Mouse (Mus musculus) CH12.LX (cell line): ENCODE data around the gene Nup205. TPM values are rescaled to one million over a fixed set of nuclear protein-coding genes. Genes with fewer than 3 reads are reported as not detected.

ENCODE experiments used
- DNase-seq: peaks from one replicate; pipeline ENCODE4 v3.0.0-alpha.2; 2013; ENCODE audit errors: extremely low read depth
- H3K27ac ChIP-seq: 2 replicates; pipeline ENCODE4 v1.5.1; 2012; ENCODE audit warnings: low read depth, mild to moderate bottlenecking, control low read depth, moderate library complexity; ENCODE audit not compliant: insufficient read depth
- H3K27me3 ChIP-seq: replicated peaks from 2 replicates; pipeline ENCODE3; 2012; ENCODE audit warnings: inconsistent platforms
- H3K36me3 ChIP-seq, 2 experiments: replicated peaks in 1 of 2; 2 replicates each; pipeline versions ENCODE3 to v1.6.1; 2012; ENCODE audit warnings: inconsistent platforms in 1 of 2, low read length in 1 of 2, mild to moderate bottlenecking in 1 of 2, mixed read lengths in 1 of 2, moderate library complexity in 1 of 2; ENCODE audit not compliant: control insufficient read depth in 1 of 2, insufficient read depth in 1 of 2
- H3K4me1 ChIP-seq, 2 experiments: 2 replicates each; pipeline ENCODE4 v1.6.1; 2012; ENCODE audit warnings: inconsistent platforms in 1 of 2, moderate library complexity in 1 of 2; ENCODE audit not compliant: insufficient read depth in 2 of 2, control insufficient read depth in 1 of 2
- H3K4me2 ChIP-seq: 2 replicates; pipeline ENCODE4 v1.6.1; 2012; ENCODE audit warnings: low read depth, mild to moderate bottlenecking, control low read depth; ENCODE audit not compliant: poor library complexity, insufficient read depth, severe bottlenecking
- H3K4me3 ChIP-seq, 3 experiments: fragments of 150-350 bp in 1 of 3; sonication (generic) in 1 of 3; replicated peaks in 1 of 3; 2 replicates each; pipeline versions ENCODE3 to v1.5.1; 2011 to 2012; ENCODE audit warnings: low read depth in 2 of 3, low read length in 2 of 3, mild to moderate bottlenecking in 2 of 3, moderate library complexity in 2 of 3, control low read depth in 1 of 3, improper control_type of control experiment in 1 of 3, inconsistent platforms in 1 of 3, mixed read lengths in 1 of 3; ENCODE audit not compliant: poor library complexity in 1 of 3
- H3K79me2 ChIP-seq: replicated peaks from 2 replicates; pipeline ENCODE4 v1.6.1; 2012; ENCODE audit warnings: mild to moderate bottlenecking, moderate library complexity; ENCODE audit not compliant: control insufficient read depth, poor library complexity, insufficient read depth, severe bottlenecking; ENCODE audit errors: extremely low read depth
- H3K9ac ChIP-seq: 2 replicates; pipeline ENCODE4 v1.6.1; 2012; ENCODE audit warnings: low read depth, mild to moderate bottlenecking, control low read depth, moderate library complexity; ENCODE audit not compliant: insufficient read depth
- H3K9me3 ChIP-seq: replicated peaks from 2 replicates; pipeline ENCODE3; 2012; ENCODE audit warnings: low read length, inconsistent platforms, mixed read lengths
- CHD1 ChIP-seq: IDR thresholded peaks from 2 replicates; pipeline ENCODE4 v1.6.1; 2012; ENCODE audit warnings: low read depth, low read length, improper control_type of control experiment, inconsistent platforms
- EP300 ChIP-seq: IDR thresholded peaks from 2 replicates; pipeline ENCODE4 v1.6.1; 2011; ENCODE audit warnings: low read length, improper control_type of control experiment
- IRF4 ChIP-seq: IDR thresholded peaks from 2 replicates; pipeline ENCODE4 v1.6.1; 2014; ENCODE audit warnings: low read depth, mild to moderate bottlenecking, inconsistent platforms, low read length, improper control_type of control experiment
- JUN ChIP-seq: IDR thresholded peaks from 2 replicates; pipeline ENCODE4 v1.6.1; 2011; ENCODE audit warnings: low read depth, mild to moderate bottlenecking, low read length, improper control_type of control experiment, moderate library complexity; ENCODE audit not compliant: insufficient read depth
- JUND ChIP-seq: conservative IDR thresholded peaks from 2 replicates; pipeline ENCODE4 v1.6.1; 2011; ENCODE audit warnings: low read depth, low read length, improper control_type of control experiment
- MAFK ChIP-seq: IDR thresholded peaks from 2 replicates; pipeline ENCODE4 v1.6.1; 2011; ENCODE audit warnings: low read length, improper control_type of control experiment; ENCODE audit not compliant: insufficient replicate concordance
- MAX ChIP-seq: IDR thresholded peaks from 2 replicates; pipeline ENCODE4 v1.6.1; 2011; ENCODE audit warnings: low read length, improper control_type of control experiment
- MAZ ChIP-seq: IDR thresholded peaks from 2 replicates; pipeline ENCODE4 v1.6.1; 2012; ENCODE audit warnings: low read depth, mild to moderate bottlenecking, inconsistent platforms, low read length, improper control_type of control experiment, moderate library complexity
- MXI1 ChIP-seq: IDR thresholded peaks from 2 replicates; pipeline ENCODE4 v1.6.1; 2011; ENCODE audit warnings: mild to moderate bottlenecking, low read depth, low read length, improper control_type of control experiment
- POLR2A ChIP-seq: IDR thresholded peaks from 2 replicates; pipeline ENCODE4 v1.6.1; 2011; ENCODE audit warnings: low read depth, mild to moderate bottlenecking, improper control_type of control experiment, low read length
- POLR2AphosphoS2 ChIP-seq: IDR thresholded peaks from 2 replicates; pipeline ENCODE4 v1.6.1; 2011; ENCODE audit warnings: low read depth, low read length, improper control_type of control experiment
- RAD21 ChIP-seq: IDR thresholded peaks from 2 replicates; pipeline ENCODE4 v1.6.1; 2011; ENCODE audit warnings: low read depth, mild to moderate bottlenecking, low read length, improper control_type of control experiment, moderate library complexity
- RCOR1 ChIP-seq: conservative IDR thresholded peaks from 2 replicates; pipeline ENCODE4 v1.6.1; 2012; ENCODE audit warnings: low read depth, mild to moderate bottlenecking, inconsistent platforms, low read length, improper control_type of control experiment
- TBP ChIP-seq: conservative IDR thresholded peaks from 2 replicates; pipeline ENCODE4 v1.6.1; 2011; ENCODE audit warnings: low read depth, low read length, improper control_type of control experiment
- USF2 ChIP-seq: conservative IDR thresholded peaks from 2 replicates; pipeline ENCODE4 v1.6.1; 2011; ENCODE audit warnings: low read depth, low read length, improper control_type of control experiment
- ZKSCAN1 ChIP-seq: IDR thresholded peaks from 2 replicates; pipeline ENCODE4 v1.6.1; 2012; ENCODE audit warnings: low read depth, inconsistent platforms, low read length, improper control_type of control experiment, borderline replicate concordance
- dilution Hi-C: fragments of 300-500 bp; cut with MboI; formaldehyde crosslinking; loops from 2 replicates; pipeline ENCODE4 v1.14.3; 2020; ENCODE audit warnings: low sequenced_read_pairs; ENCODE audit not compliant: extremely low pct_unique_long_range_greater_than_20kb, extremely low pct_ligation_motif_present
- in situ Hi-C: fragments of 300-500 bp; cut with MboI; formaldehyde crosslinking; loops from 3 replicates; pipeline ENCODE4 v1.14.3; 2019; ENCODE audit warnings: low sequenced_read_pairs, low pct_ligation_motif_present, low pct_unique_long_range_greater_than_20kb, mixed read lengths
- polyA plus RNA-seq: library from polyadenylated mRNA; unstranded; fragments of >175 nt; gene quantifications from 2 replicates; pipeline ENCODE4 v1.2.1, GENCODE M21; 2012; ENCODE audit warnings: low read depth; ENCODE audit not compliant: insufficient read length
- total RNA-seq, 2 experiments: library from RNA; depleted of rRNA; stranded (reverse); fragments of 300-350 nt in 1 of 2; fragments of >200 nt in 1 of 2; gene quantifications; 2 replicates each; pipeline ENCODE4 v1.2.3; 2012 to 2014

Gene Nup205
- total and polyA plus RNA-seq, 3 experiments, result 82.0 to 121 (median 108) TPM

GRCm38 (mm10) chr6:35256691-35257090 lies 79.5 kb downstream of the Nup205 start:
- in situ Hi-C loops, result no loop called here
- DNase-seq, result no peak
- peaks cover 16 to 69% of the 10 kb centered on the region in 2 experiments for H3K4me1 ChIP-seq

DNA sequence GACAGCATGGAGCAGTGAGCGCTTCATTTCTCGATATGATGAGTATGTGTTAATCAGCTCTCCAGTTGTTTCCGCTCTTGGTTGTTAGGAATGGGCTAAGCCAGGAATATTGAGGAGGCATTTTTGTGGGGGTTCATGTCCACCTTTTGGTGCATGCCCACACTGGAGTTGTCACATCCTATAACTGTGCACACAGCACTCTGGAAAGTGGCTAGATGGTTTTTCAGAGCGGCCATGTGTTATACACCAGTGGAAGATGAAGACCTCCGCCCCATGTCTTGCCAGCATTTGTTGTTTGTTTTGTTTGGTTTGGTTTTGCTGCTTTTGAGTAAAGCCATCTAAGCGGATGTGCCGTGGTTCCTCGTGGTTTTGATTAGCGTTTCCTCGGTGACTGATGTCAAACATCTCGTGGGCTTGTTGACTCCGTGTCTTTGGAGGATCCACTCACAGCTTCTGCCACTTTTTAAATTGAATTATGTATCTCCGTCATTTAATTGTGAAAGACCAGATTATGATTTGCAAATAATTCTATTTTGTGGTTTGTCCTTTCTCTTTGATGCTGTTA lies 80.5 kb downstream of the Nup205 start:
- TF ChIP-seq MAFK (no peak), TBP (no peak), ZKSCAN1 (no peak), POLR2AphosphoS2 (no peak), MAX (no peak), MAZ (no peak), MXI1 (no peak), RCOR1 (no peak), EP300 (no peak)
- TF ChIP-seq, all 38 proteins: peak for 0
- Histone ChIP-seq H3K4me2 (no peak overlapping the region), H3K36me3 (peaks cover 9 to 53% of the 10 kb centered on the region in 2 experiments), H3K79me2 (peaks cover 27% of the 10 kb centered on the region), H3K27ac (no peak overlapping the region), H3K27me3 (no peaks in the 10 kb centered on the region), H3K9me3 (no peaks in the 10 kb centered on the region), H3K9ac (no peak overlapping the region), H3K4me3 (no peak overlapping the region), H3K4me1 (peaks cover 16 to 63% of the 10 kb centered on the region in 2 experiments)
- dilution Hi-C loops (no loop called here), in situ Hi-C loops (no loop called here)
- DNase-seq, result no peak

More at GRCm38 (mm10) chr6:35256691-35257090, 79.5 kb downstream of the Nup205 start:
- no peaks in the 10 kb centered on the region for H3K27me3 ChIP-seq
- dilution Hi-C loops, result no loop called here
- H3K27ac ChIP-seq, result no peak overlapping the region
- H3K4me3 ChIP-seq, result no peak overlapping the region
- H3K4me2 ChIP-seq, result no peak overlapping the region
- peaks cover 27% of the 10 kb centered on the region for H3K79me2 ChIP-seq
- H3K9me3 ChIP-seq, result no peaks in the 10 kb centered on the region
- no peak overlapping the region for H3K9ac ChIP-seq
- TF ChIP-seq MAFK, result no peak
- no peak for TF ChIP-seq MAX
- no peak for TF ChIP-seq USF2
- no peak for TF ChIP-seq JUN
- TF ChIP-seq POLR2A, result no peak
- no peak for TF ChIP-seq CHD1
- TF ChIP-seq RAD21, result no peak
- no peak for TF ChIP-seq IRF4
- TF ChIP-seq TBP, result no peak
- no peak for TF ChIP-seq JUND
- TF ChIP-seq, all 38 proteins: peak for 0
- H3K36me3 ChIP-seq, result peaks cover 4 to 45% of the 10 kb centered on the region in 2 experiments
